Mouse (Mus musculus) kidney, postnatal 10 days (tissue): ENCODE data around the gene Lrp6.

Experiments
- DNase-seq: peaks from one replicate; pipeline ENCODE4 v3.0.0; 2021; ENCODE audit warnings: mixed read lengths

The Lrp6 gene

DNA sequence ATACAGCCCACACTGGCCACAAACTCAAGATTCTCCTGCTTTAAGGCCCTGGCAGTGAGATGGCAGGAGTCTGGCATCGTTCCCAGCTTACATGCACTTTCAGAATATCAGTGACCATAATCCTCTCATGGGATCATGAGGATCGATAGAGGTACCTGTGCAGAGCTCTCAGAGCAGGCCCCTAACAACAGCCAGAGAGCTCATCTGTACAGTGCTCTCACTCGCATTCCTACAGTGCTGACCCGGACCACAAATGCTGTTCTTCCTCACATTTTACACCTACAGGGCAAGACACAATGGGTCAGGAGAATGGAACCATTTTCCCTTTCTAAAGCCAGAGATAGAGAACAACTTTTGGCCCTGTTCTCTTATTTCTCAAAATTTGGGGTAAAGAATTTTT, 77.6 kb downstream of the Lrp6 start:
- DNase-seq: no peak

DNA sequence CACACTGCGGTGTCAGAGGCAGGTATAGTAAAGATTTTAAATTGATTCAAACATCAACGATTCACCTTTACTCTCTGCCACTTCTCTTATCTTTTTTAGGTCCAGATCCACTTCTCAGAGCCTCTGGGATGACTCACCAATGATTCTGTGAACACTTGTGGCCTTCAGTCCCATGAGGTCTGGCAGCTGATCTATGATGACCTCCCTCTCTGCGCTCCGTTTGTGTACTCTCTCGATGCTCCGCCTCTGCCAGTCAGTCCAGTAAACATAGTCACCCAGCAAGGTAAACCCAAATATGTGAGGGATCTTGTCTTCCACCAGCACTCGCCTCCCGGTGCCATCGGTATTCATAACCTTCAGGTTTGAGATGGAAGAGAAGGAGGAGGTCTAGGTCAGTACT, 80.4 kb downstream of the Lrp6 start:
- DNase-seq: no peak

DNA sequence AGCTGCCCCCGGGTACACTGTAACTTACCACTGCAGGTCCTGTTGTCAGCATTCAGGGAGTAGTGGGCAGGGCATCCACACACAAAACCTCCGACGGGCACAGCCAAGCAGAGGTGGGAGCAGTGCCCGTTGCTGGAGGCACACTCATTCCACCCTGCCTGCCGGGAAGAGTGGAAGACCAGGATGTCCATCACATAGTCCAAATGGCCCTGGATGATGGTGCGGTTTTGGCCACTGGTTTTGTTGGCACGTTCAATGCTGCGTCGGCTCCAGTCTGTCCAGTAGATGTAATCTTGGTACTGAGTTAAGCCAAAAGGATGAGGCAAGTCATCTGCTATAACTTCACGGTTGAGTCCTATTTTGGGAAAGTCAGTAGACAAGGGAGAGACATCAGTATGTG, 87.3 kb downstream of the Lrp6 start:
- no peak for DNase-seq

DNA sequence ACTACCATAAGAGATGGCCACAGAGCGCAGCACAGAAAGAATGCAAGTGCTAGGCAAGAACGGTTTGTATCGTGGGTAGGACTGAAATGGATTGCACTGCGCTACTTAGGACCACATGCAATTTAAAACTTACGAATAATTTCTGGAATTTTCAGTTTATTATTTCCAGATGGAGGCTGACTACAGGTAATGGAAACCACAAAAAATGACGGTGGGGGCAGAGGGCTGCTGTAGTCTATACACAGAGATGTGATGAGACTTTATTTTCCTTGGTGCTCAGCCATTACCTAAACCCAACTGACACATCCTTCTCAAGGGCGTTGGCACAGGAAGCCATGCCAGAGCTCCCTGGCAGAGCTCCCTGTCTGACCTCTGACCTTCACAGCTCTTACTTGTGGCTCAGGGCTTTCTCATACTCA, 93.6 kb downstream of the Lrp6 start:
- no peak for DNase-seq

DNA sequence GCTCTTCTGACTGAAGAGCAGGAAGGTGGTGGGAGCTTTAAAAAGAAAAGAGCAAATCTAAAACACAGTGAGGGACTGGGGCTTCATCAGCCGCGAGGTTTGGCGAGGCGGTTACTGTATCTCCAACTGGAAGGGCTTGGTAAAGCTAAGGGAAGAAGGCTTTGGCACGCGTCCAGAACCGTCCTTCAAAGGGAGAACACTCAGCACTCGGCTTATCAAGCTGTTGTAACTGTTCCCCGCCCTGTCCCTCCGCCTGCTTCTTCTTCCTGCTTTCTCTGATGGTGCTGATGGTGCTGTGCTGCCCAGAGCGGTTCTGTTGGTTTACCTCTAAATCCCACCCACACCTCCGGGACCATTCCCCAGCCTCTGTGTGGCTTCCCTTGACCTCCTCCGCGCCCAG, 95.9 kb downstream of the Lrp6 start:
- DNase-seq: peak; percentile 72

DNA sequence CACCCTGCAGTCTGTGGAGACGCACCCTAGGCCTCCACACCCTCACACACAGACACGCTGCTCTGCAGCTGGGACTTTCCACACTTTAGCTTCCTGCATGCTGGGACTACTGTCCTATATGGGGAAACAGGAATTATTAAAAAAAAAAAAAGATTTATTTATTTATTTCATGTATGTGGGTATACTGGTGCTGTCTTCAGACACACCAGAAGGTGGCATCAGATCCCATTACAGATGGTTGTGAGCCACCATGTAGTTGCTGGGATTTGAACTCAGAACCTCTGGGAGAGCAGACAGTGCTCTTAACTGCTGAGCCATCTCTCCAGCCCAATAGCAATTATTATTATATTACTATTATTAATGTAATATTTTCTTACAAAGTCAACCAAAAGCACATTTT, 97.5 kb downstream of the Lrp6 start:
- no peak for DNase-seq

DNA sequence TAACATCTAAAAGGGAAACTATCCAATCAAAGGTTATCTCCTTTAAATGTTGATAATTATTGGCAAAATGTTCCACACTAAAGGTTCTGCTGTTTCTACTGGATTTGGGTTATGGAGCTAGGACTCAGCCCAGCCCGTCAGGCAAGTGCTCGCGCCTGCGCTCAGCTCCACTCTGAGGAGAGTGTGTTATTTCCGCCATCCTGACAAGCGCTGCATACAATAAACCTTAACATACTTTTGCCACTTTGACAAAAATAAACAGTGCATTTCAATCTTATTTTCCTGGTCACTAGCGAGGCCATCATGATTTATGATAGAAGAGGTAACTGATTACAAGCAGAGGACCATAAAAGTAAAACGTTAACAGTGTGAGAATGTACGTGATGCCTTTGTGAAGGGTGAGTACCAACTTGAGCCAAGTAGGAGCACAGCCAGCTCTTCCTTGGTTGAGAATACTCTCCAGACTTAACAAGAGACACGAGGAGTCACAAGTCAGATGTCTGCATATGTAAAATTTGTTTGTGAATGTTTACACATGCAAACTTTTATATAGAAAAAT, 100.0 kb downstream of the Lrp6 start:
- DNase-seq: no peak

DNA sequence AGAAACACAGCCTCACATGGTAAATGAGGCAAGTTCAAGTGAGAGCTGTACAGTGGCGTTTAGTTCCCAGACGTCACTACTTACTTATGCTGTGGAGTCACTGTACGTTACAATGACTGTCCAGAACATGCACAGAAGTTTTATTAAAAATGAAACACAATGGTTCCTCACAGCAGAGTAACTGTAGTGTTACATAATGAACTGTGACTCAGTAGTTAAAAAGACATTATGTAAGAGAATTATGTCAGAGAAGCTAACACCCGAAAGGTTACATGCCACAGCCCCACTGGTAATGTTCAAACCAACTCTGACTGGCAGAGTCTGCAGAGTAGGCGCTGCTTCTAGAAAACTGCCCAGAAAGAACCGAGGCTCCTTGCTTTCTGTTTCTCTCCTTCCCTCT, 105.6 kb downstream of the Lrp6 start:
- no peak for DNase-seq

DNA sequence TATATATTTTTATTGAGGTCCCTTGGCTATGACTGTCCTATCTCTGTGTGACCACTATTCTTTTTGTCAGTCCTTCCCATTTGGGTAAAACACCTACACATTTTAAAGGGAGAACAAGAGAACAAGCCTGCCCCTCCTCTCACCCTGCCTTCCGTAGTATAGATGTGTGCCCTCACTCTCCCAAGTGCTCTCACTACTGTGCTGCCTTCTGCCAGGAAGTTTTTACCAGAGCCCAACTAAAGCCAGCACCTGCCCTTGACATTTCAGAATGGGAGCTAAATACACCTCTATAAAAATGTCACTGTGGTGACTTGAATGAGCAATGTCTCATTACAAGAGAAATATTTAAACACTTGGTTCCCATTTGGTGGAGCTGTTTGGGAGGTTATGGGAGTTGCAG, 108.4 kb downstream of the Lrp6 start:
- DNase-seq: no peak

DNA sequence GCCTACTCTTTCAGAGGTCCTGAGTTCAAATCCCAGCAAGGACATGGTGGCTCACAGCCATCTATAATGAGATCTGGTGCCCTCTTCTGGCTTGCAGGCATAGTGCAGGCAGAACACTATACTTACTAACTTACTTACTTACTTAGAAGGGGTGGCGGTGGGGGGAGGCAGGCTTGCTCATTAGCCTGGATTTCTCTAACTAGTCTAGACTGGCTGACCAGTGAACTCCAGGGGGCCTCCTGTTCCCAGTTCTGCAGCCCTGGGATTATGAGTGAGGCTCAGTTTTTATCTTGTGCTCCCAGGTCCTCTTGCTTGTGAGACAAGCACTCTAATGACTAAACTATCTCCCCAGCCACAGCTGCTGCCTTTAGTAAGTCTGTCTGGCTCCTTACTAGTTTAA, 112.7 kb downstream of the Lrp6 start:
- peak; percentile 59 for DNase-seq

DNA sequence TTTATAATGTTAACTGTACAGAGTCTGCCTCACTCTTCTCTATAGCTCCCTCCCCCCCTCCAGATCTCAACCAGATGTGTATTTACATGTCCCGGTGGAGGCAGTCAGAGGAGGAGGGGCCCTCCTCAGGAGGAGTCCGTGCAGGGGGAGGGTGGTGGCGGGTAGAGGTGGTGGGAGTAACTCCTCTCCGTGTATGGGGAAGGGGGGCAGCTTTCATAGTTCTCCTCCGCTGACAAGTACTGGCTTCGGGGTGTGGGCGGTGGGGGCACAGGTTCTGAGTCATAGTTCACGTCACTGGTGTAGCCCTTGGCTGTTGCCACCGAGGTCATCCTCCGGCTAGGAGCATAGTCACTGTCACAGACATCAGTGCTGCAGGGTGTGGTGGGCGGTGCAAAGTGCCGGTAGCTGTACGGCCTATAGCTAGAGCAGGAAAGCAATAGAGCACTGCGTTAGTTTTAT, 116.1 kb downstream of the Lrp6 start:
- DNase-seq: no peak

DNA sequence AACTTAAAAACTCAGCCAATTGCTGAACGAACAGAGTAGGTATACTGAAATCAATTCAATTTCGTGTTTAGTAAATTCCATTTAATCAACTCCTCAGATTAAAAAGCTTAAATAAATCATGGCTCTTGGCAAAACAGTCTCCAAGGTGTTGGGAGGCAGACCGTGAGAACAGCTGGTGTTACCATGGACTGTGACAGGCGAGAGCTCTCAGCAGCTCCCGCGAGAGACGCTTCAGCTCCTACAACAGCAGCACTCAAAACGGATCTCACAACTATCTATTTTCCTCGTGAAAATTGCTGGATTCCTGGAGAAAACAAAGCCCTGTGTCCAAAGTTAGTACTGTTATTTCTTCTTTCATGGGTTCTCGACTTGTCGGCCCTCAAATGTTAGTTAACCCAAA, 116.8 kb downstream of the Lrp6 start:
- no peak for DNase-seq

DNA sequence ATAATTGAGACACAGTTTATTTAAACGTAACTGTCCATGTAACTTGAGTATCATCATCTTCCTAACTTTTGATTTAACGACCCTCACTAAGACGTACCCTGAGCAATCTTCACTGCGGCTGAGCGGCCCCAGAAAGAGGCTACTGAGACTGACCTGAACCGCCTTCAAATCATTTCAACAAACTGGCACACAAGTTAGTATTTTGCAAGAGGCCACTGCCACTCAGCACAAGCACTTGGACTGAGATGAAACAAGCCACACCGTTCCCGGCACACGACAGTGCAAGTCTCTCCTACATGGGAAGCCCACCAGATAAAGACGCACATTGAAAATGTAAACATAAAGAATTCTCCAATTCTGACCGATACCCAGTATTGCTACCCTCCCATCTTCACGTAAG, 118.3 kb downstream of the Lrp6 start:
- DNase-seq: no peak

DNA sequence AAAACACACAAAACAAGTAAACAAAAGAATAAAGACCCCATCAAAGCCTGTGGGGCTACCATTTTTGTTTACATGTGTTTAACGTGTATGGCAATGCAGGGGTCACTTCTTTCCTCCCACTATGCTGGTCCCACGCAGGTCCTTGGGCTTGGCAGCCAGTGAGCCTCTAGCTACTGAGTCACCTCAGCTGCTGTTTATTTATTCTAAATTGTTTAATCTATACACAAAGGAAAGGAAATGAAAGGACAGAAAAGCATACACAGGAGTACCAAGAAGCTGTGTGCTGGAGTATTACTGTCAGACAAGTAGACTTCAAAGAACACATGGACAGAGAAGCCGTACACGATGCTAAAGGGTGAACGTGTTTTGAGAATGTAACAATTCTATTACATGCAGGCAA, 122.8 kb downstream of the Lrp6 start:
- DNase-seq: no peak

DNA sequence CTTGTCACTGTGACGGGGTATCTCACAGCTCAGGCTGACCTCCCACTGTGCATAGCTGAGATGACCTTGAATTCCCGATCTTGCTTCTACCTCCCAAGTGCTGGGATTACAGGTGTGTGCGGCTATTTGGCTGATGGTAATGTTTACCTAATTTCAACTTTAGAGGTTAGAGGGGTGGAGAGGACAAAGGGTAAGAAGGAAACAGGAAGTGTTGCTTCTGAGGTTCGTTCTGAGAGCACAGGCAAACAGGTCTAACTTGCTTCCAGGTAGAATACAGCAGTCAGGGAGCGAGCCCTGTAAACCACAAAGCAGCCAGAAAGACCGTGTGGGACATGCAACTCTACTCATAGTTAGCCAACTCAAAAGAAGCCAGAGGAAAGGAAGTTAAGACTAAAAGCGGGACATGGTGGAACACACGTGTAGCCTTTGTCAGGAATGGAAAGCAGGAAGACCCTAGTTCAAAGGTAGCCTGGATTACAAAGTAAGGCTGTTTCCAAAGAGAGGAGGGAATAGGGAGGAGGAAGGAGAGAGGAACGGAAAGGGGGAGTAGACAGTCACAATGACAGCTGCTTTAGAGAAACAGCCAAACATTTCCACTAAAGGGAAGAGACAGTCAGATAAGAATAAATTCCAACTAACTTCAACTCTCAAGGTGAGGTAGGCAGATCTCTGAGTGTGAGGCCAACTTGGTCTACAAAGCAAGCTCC, 123.4 kb downstream of the Lrp6 start:
- peak; percentile 26 for DNase-seq

DNA sequence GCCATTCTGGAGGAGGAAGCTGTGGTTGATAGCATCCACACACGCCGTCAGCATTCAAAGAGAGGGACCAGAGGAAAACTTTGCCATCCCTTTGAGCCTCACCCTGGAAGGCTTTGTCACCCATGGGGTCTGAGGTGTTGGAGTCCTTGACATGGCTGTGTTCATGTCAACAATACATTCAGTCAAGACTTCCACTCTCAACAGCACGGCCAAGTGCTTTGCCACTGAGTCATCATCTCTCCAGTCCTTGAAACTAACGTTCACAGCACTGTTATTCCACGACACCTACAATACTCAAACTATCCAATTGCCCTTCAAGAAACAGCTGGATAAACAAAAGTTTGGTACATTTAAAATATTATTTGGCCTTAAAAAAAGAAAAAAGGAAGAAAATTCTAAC, 124.5 kb downstream of the Lrp6 start:
- DNase-seq: no peak

DNA sequence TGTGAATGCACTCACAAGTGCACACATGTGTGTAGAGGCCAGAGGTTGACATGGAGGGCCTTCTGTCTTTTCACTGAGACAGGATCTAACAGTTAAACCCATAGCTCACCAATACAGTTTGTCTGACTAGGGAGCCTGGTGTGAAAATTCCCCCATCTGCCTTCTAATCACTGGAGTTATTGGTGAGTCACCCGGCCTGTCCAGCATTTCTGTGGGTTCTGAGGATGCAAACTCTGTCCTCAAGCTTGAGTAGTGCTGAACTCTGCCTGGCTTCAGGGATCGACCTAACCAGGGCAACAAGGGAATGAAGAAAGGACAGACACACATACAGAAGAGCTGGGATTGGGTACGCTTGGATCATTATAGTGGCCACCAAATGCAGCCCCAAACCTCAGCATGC, 125.0 kb downstream of the Lrp6 start:
- no peak for DNase-seq

DNA sequence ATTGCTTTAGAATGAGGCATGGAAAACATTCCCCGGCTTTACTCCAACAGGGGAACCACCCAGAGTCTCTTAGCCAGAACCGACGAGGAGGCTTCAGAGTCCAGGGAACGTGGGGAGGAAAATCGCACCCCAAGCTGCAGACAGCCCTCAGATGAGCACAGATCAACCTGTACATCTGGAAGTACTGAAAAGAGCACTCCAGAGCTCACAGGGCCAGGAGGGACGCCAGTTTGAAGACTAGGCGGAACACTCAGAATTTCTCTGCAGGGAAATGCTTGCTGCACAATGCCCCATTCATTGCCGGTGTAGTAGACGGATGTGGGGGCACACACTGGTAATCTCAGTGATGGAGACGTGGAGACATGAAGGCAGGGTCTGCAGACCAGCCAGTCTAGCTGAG, 126.7 kb downstream of the Lrp6 start:
- DNase-seq: no peak

DNA sequence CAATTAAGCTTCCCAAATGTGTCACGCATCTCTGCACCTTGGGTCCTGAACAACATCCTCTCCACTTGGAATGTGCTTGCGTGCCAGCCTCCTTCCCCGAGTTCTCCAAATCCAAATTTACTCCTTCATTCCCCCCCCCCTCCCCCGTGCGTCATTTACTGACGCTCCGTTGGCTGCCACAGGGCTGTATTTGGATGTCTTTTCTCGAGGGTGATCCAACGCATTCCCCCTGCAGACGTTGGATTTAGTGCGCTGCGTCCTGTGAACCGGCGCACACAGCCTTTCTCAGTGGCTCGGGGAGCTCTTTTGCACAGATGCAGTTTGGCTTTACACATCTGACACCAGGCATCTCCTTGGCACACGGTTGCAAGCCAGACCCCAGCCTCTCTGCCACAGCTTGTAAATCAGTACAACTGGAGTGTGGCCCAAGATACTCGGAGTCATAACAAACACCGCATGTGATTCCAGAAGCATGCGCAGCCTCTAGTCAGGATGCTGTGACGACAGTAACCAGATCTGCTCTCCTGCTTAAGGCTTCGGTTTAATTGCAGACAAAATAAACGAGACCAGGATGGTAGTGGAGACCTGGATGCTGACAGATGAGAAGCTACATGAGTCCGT, 127.3 kb downstream of the Lrp6 start:
- peak; percentile 41 for DNase-seq

DNA sequence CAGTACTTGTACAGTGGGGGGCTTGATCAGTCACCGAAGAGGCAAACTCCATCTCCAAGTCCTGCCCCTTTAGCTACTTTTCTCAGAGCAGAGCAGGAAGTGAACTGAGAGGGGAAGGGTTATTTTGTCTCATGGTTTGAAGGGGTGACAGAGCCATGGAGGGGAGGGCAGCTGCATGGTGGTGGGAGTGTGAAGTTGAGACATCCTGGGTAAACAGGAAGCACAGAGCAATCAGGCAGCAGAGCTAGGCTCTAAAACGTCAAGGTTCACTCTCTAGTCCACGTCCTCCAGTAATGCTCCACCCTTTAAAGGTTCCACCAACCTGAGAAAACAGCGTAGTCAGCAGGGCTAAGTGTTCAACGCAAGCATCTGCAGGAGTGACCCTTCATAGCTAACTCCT, 129.8 kb downstream of the Lrp6 start:
- DNase-seq: no peak

DNA sequence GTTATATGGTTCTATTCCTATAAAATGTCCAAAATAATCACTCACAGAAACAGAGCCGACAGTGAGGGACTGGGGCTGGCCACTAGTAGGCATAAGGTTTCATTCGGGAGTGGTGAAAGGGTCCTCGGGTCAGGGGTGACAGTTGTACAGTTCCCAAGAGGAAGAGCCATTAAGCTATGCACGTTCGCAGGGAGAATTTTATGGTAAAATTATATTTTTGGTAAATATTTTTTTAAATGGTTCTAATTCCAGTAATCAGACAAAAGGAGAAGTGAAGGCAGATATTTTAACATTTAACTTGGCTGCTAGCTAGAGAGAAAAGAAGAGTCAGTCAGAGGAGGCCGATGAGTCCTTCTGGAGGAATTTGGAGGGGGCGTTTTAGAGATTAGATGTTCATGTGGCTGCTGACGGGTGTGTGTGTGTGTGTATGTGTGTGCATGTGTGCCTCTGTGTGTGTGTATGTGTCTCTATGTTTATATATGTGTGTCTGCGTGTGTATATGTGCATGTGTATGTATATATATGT, 131.8 kb downstream of the Lrp6 start:
- DNase-seq: no peak

DNA sequence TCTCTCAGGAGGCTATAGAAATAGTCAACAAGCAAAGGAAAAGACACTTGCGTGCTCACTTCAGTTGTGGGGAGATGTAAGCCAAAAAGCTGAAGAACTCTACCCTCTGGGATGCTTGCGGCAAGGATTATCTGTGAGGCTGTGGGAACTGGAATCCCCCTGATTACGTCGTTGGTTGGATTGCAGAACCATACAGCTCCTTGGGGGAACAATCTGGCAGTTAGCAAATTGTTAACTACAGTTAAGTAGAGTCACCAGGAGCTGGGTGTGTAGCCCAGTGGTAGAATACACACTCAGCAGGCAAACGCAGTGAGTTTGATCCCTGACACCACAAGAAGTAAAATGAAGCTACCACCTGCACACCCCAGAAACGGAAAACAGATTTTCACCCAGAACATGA, 132.7 kb downstream of the Lrp6 start:
- no peak for DNase-seq

DNA sequence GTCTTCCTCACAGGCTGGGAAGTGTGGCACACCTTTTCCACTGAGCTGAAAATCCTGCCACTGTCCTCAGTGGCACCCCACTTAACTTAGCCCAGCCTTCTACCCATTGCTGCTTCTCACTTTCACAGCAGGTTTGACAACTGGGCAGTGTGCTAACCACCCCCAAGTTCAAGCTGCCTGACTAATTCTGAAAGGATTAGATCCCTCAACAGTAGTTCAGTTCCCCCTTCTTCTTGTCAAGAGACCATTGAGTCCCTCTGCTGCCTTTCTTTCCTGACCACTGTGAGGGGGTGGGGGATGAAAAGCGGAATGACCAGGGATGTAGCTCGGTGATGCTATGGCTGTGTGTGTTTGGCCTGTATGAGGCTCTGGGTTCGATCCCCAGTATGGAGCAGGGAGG, 133.5 kb downstream of the Lrp6 start:
- no peak for DNase-seq

DNA sequence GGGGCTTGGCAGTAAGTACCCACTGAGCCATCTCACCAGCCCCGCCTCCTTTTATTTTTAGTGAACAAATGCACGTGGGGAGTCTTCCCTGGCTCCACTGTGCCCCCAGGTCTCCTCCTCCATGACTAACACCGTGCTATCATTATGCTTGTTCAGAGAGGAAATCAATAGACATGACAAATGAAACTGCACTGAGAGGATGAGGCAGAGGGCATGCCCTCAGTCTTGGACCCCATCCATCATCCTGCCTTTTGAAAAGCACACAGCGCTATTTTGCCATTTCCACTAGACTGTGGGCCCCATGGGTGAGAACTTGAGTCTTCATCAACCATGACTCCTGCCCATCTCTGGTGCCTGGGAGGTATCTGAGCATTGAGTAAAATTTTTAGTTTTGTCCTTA, 135.2 kb downstream of the Lrp6 start:
- no peak for DNase-seq
